Comparison of ENCODE assay signal across 22 mouse cellular contexts in genomic region chr11:8101091-8101490, GRCm38 (mm10).
DNase-seq lines count a peak whose midpoint lies in the region; ATAC-seq and TF ChIP-seq lines count a peak whose summit lies in the region.
"Had no signal": no experiment of that assay in that cellular context is flagged by ENCODE, and none has a peak within 500 bp of the region (broad histone marks: within the 10 kb centered on the region; RNA-seq: fewer than 3 reads in every experiment).

No protein-coding gene starts in this region.

- H3K36me3 ChIP-seq in intestine, embryonic 15.5 days = no peaks in the 10 kb centered on the region
- H3K36me3 ChIP-seq in midbrain, postnatal 0 days (ENCODE audit: insufficient read depth, low read length) = no peaks in the 10 kb centered on the region
- H3K36me3 ChIP-seq: G1E; hindbrain, embryonic 15.5 days; midbrain, embryonic 13.5 days; neural tube, embryonic 12.5 days had no signal

- no peak for TF ChIP-seq CTCF in midbrain, postnatal 0 days (IDR thresholded peaks at IDR 0.05)

- 78% methylated on average over 7 of the region's 7 CpGs for WGBS in intestine, embryonic 15.5 days
- 70% methylated on average over 7 of the region's 7 CpGs for WGBS in midbrain, postnatal 0 days

- no peaks in the 10 kb centered on the region for H3K27me3 ChIP-seq in intestine, embryonic 15.5 days (replicated peaks)
- no peaks in the 10 kb centered on the region for H3K27me3 ChIP-seq in midbrain, postnatal 0 days (ENCODE audit: insufficient read depth, low read length)
- H3K27me3 ChIP-seq: CH12.LX; hindbrain, embryonic 15.5 days; midbrain, embryonic 13.5 days; neural tube, embryonic 12.5 days had no signal

- no peak overlapping the region for H3K9ac ChIP-seq in intestine, embryonic 15.5 days
- H3K9ac ChIP-seq in midbrain, postnatal 0 days (replicated peaks; ENCODE audit: low read length, poor library complexity, severe bottlenecking) = no peak overlapping the region
- H3K9ac ChIP-seq: forebrain, postnatal 0 days; hindbrain, embryonic 15.5 days; midbrain, embryonic 13.5 days; neural tube, embryonic 12.5 days had no signal

- intact Hi-C loops in heart, postnatal 14 days (cut with DNase I) = no loop called here

- no peak overlapping the region for H3K27ac ChIP-seq in intestine, embryonic 15.5 days
- H3K27ac ChIP-seq in midbrain, postnatal 0 days (ENCODE audit: low read depth, low read length) = no peak overlapping the region
- H3K27ac ChIP-seq: hindbrain, embryonic 15.5 days; midbrain, embryonic 13.5 days; neural tube, embryonic 12.5 days had no signal

- ATAC-seq in intestine, embryonic 15.5 days = no peak
- no peak for ATAC-seq in midbrain, postnatal 0 days (ENCODE audit: low FRiP score)
- ATAC-seq: activated CD4-positive, CD25-positive, alpha-beta regulatory T cell, adult 4 months; forebrain, postnatal 0 days; midbrain, embryonic 13.5 days had no signal

- no peak overlapping the region for H3K4me3 ChIP-seq in intestine, embryonic 15.5 days (replicated peaks)
- H3K4me3 ChIP-seq in midbrain, postnatal 0 days (ENCODE audit: low read depth, low read length) = no peak overlapping the region
- H3K4me3 ChIP-seq: hindbrain, embryonic 15.5 days; midbrain, embryonic 13.5 days; neural tube, embryonic 12.5 days had no signal

- no peak overlapping the region for H3K4me2 ChIP-seq in intestine, embryonic 15.5 days (replicated peaks)
- no peak overlapping the region for H3K4me2 ChIP-seq in midbrain, postnatal 0 days (ENCODE audit: low read depth, low read length, poor library complexity, severe bottlenecking)
- H3K4me2 ChIP-seq: hindbrain, embryonic 15.5 days; liver, embryonic 11.5 days; midbrain, embryonic 13.5 days; neural tube, embryonic 12.5 days had no signal

- no peaks in the 10 kb centered on the region for H3K4me1 ChIP-seq in intestine, embryonic 15.5 days (replicated peaks)
- H3K4me1 ChIP-seq in midbrain, postnatal 0 days (ENCODE audit: insufficient read depth, low read length) = no peaks in the 10 kb centered on the region
- H3K4me1 ChIP-seq: hindbrain, embryonic 15.5 days; midbrain, embryonic 13.5 days; neural tube, embryonic 12.5 days had no signal

- DNase-seq in heart, adult 11 months = peak; percentile 91
- no peak for DNase-seq in heart, postnatal 4 days
- DNase-seq in lung, postnatal 36 days = peak; percentile 25
- DNase-seq in lung, postnatal 10 days = no peak
- DNase-seq in heart, postnatal 14 days = peak; percentile 7 to 11
- no peak for DNase-seq in midbrain, postnatal 0 days (ENCODE audit: low spot score)
- DNase-seq: adrenal gland, postnatal 14 days; B cell, adult 2 months; cerebellum, adult 9-10 months; forebrain, postnatal 0 days; kidney, adult 8-10 months; kidney, postnatal 14 days; lung, postnatal 14 days; right cerebral cortex, postnatal 25 days had no signal

- no peaks in the 10 kb centered on the region for H3K9me3 ChIP-seq in intestine, embryonic 15.5 days
- H3K9me3 ChIP-seq in midbrain, postnatal 0 days (ENCODE audit: low read length) = no peaks in the 10 kb centered on the region
- H3K9me3 ChIP-seq: G1E; hindbrain, embryonic 15.5 days; midbrain, embryonic 13.5 days; neural tube, embryonic 12.5 days had no signal

Comparison
In these comparisons a context has a peak if more than half of its experiments do, and no peak if none do; other contexts are left out.
1. DNase-seq: peak in heart, adult 11 months (single experiment), lung, postnatal 36 days (single experiment) and heart, postnatal 14 days (2 of 2); none in heart, postnatal 4 days (single experiment), lung, postnatal 10 days (single experiment) and midbrain, postnatal 0 days (single experiment).